Mouse (Mus musculus) cerebellum, adult 9-10 months (tissue): ENCODE data around the gene Kcna2.
A peak's percentile ranks its signal among the peaks of the same experiment; 100 is the strongest.

Experiments used
- DNase-seq: peaks from one replicate; pipeline ENCODE4 v3.0.0; 2022

Gene Kcna2

GRCm38 (mm10) chr3:107100811-107101455, at the start of gene Kcna2:
TSS of gene Kcna2 (plus strand) at chr3:107101146.
- peak; percentile 64 for DNase-seq

- DNase-seq, result no peak
These were observed 39.5 kb upstream of the Kcna2 start for GRCm38 (mm10) chr3:107061468-107061867.

DNA sequence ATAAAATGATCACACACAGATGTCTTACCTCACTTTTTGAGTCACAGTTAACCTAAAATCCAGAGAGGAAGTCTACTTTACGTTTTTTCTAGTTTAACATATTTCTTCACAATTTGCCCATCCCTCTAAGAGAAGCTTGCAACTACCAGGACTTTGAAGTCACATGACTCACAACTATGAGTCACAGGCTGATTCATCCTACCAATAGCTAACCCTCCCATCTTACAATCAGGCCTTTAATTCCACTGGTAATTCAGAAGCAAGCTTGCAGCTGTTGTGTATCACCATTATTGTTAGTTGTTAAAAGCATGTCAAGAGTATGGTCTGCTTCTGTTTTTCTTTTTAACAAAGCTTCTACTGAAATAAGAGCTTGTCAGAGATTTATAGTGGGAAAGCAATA, 38.2 kb upstream of the Kcna2 start:
- no peak for DNase-seq

GRCm38 (mm10) chr3:107065510-107066095, 35.3 kb upstream of the Kcna2 start:
- no peak for DNase-seq

DNA sequence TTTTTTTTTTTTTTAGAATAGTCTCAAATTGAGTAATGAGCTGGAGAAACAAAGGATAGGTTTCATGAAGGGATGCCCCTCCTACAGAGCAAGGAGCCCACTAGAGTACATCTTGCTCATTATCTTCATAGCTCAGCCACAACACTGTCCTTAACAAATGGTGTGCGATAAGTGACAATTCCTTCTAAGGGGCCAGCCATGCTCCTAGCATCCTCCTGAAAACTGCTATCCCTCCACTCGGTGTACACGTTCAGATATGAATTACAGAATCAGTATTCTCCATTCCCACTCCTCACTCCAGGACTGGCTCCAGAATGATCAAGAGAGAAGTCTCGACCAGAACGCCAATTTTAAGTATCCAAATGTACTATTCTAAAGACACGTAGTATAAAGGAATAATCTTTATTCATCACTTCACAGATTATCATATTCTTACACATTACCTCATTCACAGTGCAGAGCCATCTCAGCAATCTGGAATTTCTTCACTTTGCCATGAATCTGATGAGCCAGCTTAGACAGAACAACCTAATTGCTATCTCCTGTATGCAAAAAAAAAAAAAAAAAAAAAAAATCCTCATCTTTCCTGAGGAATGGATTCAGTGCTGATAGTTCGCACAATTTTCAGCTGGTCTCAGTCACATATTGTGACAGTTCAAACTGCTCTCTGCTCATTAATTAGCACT, 34.6 kb upstream of the Kcna2 start:
- DNase-seq, result no peak

GRCm38 (mm10) chr3:107067245-107067644, 33.7 kb upstream of the Kcna2 start:
- DNase-seq, result no peak

DNA sequence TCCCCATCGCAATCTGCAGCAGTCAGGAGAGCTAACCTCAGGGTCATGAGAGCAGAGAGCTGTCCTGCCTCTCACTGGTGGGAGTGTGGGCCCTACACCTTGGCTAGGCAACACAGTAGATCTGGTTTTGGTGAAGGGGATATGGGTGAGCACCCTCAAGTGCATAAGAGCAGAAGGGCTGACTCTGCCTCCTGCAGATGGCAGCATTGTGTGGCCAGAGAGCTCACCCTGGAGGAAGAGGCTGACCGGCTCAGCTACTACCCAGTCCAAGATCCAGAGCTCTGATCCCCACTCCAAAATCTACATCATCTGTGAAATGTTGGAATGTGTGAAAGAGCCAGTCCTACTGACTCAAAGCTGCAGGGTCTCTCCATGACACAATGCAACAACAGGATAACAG, 27.1 kb upstream of the Kcna2 start:
- DNase-seq, result no peak

DNA sequence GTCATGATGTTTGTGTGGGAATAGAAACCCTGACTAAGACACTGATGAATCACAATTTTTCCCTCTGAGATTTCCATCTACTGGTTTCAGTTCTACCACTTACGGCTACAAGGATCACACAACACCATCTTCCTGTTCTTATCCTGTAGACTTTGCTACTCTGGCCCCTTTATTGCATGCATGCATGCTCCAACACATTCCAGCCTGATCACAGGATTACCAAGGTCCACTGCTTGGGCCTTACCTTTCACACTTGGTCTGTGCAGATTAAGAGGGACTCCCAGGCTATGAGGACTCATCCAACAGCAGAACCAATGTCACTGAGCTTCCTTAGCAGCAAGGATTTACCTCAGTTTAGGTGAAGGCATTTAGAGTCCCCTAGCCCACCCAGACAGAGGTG, 25.2 kb upstream of the Kcna2 start:
- DNase-seq, result no peak

GRCm38 (mm10) chr3:107076658-107077057, 24.3 kb upstream of the Kcna2 start:
- no peak for DNase-seq

- DNase-seq, result no peak
These were observed 23.8 kb upstream of the Kcna2 start for GRCm38 (mm10) chr3:107077101-107077500.

DNA sequence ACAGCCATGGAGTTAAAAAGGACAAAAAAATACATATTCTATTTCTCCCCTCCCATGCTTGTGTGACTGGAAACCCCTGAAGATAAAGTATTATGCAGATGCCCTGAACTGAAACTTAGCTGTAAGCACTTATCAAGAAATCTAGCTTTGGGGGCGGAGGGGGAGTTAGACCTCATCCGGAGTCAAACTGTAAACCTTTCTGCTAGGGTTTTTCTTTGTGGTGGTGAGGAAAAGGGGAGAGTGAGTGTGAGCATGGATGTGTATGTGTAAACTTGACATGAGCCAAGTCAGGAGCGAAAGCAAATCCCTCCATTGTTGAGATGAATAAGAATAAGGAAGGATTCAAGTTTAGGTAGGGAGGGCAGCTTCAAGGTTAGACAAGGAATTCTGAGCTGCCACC, 20.1 kb upstream of the Kcna2 start:
- no peak for DNase-seq

DNA sequence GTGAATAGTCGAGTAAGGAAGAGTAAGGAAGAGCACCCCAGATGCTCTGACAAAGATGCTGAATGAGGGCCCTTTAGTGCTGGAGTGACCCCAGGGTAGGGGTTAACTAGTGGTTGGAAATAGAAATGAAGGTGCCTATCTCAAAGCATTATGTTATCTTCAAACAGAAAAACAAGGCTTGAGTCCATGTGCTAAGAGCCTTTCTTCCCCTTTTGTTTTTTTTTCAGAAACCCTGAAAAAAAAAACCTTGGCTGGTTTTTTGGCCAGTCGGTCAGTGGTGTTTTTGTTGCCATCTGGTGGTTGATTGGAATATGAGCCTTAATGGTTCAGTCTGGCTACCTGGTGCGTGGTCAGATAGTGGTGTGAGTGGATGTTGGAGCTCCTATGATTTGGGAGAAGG, 19.7 kb upstream of the Kcna2 start:
- peak; percentile 67 for DNase-seq

GRCm38 (mm10) chr3:107084586-107084985, 16.4 kb upstream of the Kcna2 start:
- no peak for DNase-seq

DNA sequence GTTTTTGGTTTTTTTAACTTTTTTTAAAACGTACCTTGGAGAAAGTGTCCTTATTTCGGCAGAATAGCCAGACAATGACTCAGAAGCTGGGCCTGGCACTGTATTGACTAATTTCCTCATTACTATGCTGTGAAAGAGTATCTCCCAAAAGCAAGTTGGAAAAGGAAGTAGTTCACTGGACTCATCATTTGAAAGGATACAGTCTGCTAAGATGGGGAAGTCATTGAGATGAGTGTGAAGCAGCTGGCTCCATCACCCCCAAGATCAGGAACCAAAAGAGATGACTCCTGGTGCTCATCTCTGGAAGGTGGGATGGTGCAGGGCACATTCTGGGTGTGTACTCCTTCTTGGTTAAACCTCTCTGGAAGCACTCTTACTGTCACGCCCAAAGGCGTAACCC, 13.5 kb upstream of the Kcna2 start:
- no peak for DNase-seq

DNA sequence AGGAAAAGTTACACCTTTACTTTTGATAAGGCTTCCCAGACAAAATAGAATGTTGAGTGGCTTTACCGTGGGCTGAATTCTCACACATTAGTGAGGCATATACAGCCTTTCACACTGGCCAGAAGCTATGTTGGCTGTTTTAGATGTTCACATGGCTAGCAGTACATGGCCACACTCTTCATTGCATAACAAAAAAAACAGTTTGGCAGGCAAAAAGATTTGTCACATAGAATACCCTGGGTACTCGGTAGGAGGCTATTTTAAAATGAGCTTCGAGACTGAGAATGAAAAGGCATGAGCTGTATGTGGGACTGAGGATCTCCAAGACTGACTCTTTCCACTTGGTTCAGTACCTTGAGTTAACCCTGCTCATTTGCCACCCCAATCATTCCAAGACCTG, 12.1 kb upstream of the Kcna2 start:
- no peak for DNase-seq

DNA sequence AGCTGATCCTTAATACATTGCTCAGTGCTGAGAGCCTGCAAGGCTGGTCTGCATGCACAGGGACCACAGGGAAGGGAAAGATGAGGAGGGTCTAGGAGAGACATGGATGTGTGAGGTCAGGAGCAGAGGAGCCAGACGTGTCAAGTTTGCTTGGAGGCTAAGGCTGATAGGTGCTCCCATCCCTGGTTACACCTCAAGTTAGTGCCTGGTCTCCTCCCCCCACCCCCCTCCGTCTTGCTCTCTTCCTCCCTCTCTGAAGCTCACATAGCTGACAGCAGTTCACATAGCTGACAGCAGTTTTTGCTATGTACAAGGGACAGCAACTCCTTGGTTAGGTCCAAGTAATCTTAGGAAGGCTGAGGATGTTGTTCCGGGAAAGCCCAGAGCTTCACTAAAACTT, 11.5 kb upstream of the Kcna2 start:
- no peak for DNase-seq

DNA sequence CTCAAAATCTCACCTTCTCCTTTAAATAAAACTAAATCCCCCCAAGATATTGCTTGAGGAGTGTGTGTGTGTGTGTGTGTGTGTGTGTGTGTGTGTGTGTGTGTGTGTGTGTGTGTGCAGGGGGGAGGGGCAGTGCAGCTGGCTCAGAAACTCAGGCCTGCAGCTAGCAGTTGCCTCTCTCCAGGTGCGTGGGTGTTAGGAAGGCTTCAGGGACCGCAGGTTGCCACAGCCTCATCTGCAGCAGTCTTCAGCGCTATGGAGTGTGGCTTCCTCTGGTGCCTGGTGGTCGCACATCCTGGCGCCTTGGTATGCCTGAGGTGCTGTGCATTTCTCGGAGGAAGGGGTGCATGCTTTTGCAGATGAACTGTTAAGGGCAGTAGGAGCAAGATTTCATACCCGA, 10.9 kb upstream of the Kcna2 start:
- no peak for DNase-seq

GRCm38 (mm10) chr3:107090403-107091150, 10.4 kb upstream of the Kcna2 start:
- DNase-seq, result peak; percentile 88

GRCm38 (mm10) chr3:107094028-107094427, 6.9 kb upstream of the Kcna2 start:
- DNase-seq, result peak; percentile 88

DNA sequence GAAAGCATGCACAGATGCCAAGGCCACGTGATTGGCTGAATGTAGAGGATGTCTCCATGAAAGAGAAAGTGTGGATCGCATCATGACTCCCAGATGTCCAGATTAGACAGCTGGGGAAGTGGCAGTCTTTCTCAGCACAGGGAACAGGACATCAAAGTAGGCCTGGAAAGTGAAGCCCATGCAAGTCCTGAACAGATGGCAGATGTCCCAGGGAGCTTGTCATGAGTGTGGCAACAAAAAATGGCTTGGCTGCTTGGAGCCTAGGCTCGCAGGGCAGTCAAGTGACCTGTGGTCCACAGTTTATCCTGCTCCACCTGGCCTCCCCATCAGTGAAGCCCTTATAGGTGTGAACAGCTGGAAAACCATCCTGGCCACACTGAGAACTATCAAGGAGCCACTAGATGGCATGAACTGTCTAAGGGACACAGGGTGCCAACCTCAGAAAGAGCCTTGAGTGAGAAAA, 4.6 kb upstream of the Kcna2 start:
- DNase-seq, result peak; percentile 61

GRCm38 (mm10) chr3:107099866-107100265, 1.1 kb upstream of the Kcna2 start:
- no peak for DNase-seq

- peak; percentile 88 for DNase-seq
These were observed 475 bp downstream of the Kcna2 start for GRCm38 (mm10) chr3:107101456-107101786.

DNA sequence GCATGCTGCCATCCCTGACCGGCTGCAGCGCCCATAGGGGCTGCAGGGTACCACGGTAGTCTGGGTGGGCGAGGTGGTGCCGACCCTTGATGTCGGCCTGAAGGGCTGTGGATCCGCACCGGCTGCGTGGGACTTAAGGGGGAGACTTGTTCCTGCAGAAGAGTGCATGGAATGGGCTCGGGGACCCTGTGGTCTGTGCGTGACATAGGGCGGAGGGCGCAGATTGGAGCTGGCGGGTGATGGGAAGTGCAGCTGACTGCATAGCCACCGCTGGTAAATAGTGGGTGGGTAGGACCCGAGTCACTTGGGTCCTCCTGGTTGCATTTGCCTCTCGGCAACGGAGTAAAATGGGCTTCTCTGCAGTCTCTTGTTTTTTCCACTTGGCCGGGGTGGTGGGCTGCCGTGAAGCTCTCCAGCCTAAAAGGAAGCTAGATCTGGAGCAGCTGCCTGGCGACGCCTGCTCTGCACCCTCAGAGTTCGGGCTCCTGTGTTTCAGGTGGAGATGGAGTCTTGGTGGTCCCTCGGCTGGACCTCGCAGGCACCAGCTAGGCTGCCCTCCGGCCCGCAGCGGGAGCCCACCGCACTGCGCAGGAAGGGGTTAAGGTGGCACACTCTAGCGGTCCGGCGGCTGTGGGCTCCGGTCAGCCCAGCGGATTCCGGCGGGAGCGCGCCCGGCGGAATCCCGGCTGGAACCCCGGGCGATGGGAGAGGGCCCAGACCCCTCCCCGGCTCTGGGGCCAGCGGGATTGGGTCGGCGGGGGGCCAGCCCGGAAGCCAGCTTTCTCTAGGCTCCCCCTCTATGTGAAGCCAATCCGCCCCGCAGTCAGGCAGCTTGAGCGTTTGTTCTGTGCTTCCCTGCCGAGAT, 1.1 kb downstream of the Kcna2 start:
- DNase-seq, result no peak
